Mouse (Mus musculus): ENCODE results near the gene Plch2. TPM values are rescaled to one million over a fixed set of nuclear protein-coding genes. Genes with fewer than 3 reads are reported as not detected.

Plch2 gene
- total RNA-seq, 2 experiments from 2014 or later = not detected

- peak; percentile 62 for ATAC-seq (ENCODE audit: poor library complexity, severe bottlenecking)
Observed at GRCm38 (mm10) chr4:154961911-154962310, 94.7 kb downstream of the Plch2 start.

- ATAC-seq (ENCODE audit: poor library complexity, severe bottlenecking) = peak; percentile 18
Observed at GRCm38 (mm10) chr4:154961226-154961738, 95.3 kb downstream of the Plch2 start.

GRCm38 (mm10) chr4:154960690-154961225, 95.8 kb downstream of the Plch2 start, which contains the start of gene Hes5:
Gene Hes5 (plus strand): TSS chr4:154960923.
- no peak for ATAC-seq (ENCODE audit: poor library complexity, severe bottlenecking)

- no peak for ATAC-seq (ENCODE audit: poor library complexity, severe bottlenecking)
Observed at GRCm38 (mm10) chr4:154960021-154960689, 96.4 kb downstream of the Plch2 start.

- no peak for ATAC-seq (ENCODE audit: poor library complexity, severe bottlenecking)
Observed at GRCm38 (mm10) chr4:154958621-154959020, 98.0 kb downstream of the Plch2 start.

GRCm38 (mm10) chr4:154958171-154958570, 98.4 kb downstream of the Plch2 start:
- ATAC-seq (ENCODE audit: poor library complexity, severe bottlenecking) = no peak

GRCm38 (mm10) chr4:154957289-154957993, 99.1 kb downstream of the Plch2 start:
- ATAC-seq (ENCODE audit: poor library complexity, severe bottlenecking) = no peak

- ATAC-seq (ENCODE audit: poor library complexity, severe bottlenecking) = no peak
Observed at GRCm38 (mm10) chr4:154956604-154957003, 100.0 kb downstream of the Plch2 start.

- ATAC-seq (ENCODE audit: poor library complexity, severe bottlenecking) = no peak
Observed at GRCm38 (mm10) chr4:154952461-154953241, 103.9 kb downstream of the Plch2 start.

GRCm38 (mm10) chr4:154949589-154949982, 107.0 kb downstream of the Plch2 start:
- no peak for ATAC-seq (ENCODE audit: poor library complexity, severe bottlenecking)

- ATAC-seq (ENCODE audit: poor library complexity, severe bottlenecking) = no peak
Observed at GRCm38 (mm10) chr4:154948940-154949588, 107.5 kb downstream of the Plch2 start.

GRCm38 (mm10) chr4:154948066-154948939, 108.3 kb downstream of the Plch2 start:
- ATAC-seq (ENCODE audit: poor library complexity, severe bottlenecking) = no peak

GRCm38 (mm10) chr4:154946319-154946718, 110.3 kb downstream of the Plch2 start:
- no peak for ATAC-seq (ENCODE audit: poor library complexity, severe bottlenecking)

GRCm38 (mm10) chr4:154944121-154944590, 112.4 kb downstream of the Plch2 start:
- peak; percentile 98 for ATAC-seq (ENCODE audit: poor library complexity, severe bottlenecking)

- peak; percentile 8; the same call in 1 of the 2 replicates for ATAC-seq (ENCODE audit: poor library complexity, severe bottlenecking)
Observed at GRCm38 (mm10) chr4:154943323-154944039, 113.1 kb downstream of the Plch2 start.

GRCm38 (mm10) chr4:154942632-154943322, 113.8 kb downstream of the Plch2 start:
- no peak for ATAC-seq (ENCODE audit: poor library complexity, severe bottlenecking)

- ATAC-seq (ENCODE audit: poor library complexity, severe bottlenecking) = no peak
Observed at GRCm38 (mm10) chr4:154941831-154942230, 114.8 kb downstream of the Plch2 start.

- ATAC-seq (ENCODE audit: poor library complexity, severe bottlenecking) = no peak
Observed at GRCm38 (mm10) chr4:154940156-154940555, 116.4 kb downstream of the Plch2 start.

Measured in megakaryocyte, adult 5-6 weeks (primary cell).